Mouse (Mus musculus) activated CD4-positive, CD25-positive, alpha-beta regulatory T cell, adult 9 weeks (primary cell): ENCODE results near the gene Vmn2r63. TPM values are rescaled to one million over a fixed set of nuclear protein-coding genes. Genes with fewer than 3 reads are reported as not detected.

ENCODE experiments used
- polyA plus RNA-seq: library from polyadenylated mRNA; unstranded; fragments of 100-300 nt; shearing (Covaris generic); gene quantifications from one replicate; pipeline ENCODE4 v1.2.1, GENCODE M21; 2017

The Vmn2r63 gene
- polyA plus RNA-seq = 0.05 TPM

GRCm38 (mm10) chr7:42933722-42934121, at the start of gene Vmn2r63:
Gene Vmn2r63 (minus strand): TSS chr7:42933822.

DNA sequence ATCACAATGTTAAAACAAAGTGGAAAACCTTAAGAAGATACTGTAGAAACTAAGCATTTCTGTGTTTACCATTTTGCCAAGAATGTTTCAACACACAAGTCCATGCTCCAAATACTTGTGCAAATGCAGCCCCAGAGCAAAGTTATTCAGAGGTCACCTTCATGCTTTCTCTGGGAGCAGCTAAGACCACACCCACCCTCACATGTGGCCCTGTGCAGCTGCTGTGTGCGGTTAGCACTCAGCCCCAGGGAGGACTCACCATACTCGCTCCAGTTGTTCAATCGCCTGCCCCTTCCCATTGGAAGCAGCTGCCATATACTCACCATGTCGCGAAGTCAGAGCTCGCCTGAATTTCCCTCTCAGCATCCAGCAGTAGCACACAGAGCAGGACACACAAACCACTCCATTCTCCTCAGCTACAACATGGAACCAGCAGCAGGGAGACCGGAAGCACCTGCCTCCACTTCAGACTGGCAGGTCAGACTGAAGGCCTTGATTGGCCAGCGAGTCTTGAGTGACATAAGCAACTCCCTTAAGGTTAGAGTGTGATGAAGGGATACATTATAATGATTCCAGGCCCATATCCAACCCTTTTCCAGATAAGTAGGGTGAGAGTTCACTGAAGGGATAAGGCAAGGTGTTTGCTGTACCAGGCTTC, 66.7 kb downstream of the Vmn2r63 start, which contains the start of gene Gm2381:
Gene Gm2381, minus strand, starts transcription at position 434 of the 658 bp plus-strand sequence.

Other genes starting within 250 kb of the Vmn2r63 start
- 4.4 TPM for gene Zfp975, start 241.1 kb downstream of the Vmn2r63 start, polyA plus RNA-seq
- not detected for gene Gm17067, start 206.8 kb downstream of the Vmn2r63 start, polyA plus RNA-seq
- not detected for gene Vmn2r62, start 140.3 kb downstream of the Vmn2r63 start, polyA plus RNA-seq
- not detected for gene Gm2381, start 66.6 kb downstream of the Vmn2r63 start, polyA plus RNA-seq
- not detected for gene Gm9268, start 84.9 kb upstream of the Vmn2r63 start, polyA plus RNA-seq
- not detected for gene Zfp936, start 180.4 kb upstream of the Vmn2r63 start, polyA plus RNA-seq